ENCODE assay signal across 20 mouse cellular contexts in the genomic region with DNA sequence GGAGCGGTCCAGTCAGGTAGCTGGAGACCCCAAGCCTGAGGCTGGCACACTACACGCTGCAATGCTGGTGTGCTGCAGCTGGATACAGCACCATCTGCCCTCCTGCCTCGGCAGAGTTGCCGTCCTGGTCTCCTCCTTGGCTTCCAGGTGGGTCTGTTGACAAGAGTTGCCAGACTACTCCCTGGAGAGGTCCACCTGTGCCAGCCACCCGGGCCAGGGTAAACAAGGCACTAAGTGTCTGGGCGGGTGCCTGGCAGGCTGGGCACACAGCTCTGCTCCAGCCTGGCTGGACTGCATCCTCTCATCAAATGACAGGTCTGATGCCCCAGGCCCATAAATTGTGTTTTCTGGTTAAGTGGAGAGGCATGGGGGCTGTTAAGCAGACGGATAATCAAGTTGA.
A peak's percentile ranks its signal among the peaks of the same experiment; 100 is the strongest.
DNase-seq lines count a peak whose midpoint lies in the region; ATAC-seq and TF ChIP-seq lines count a peak whose summit lies in the region.
"Had no signal": no experiment of that assay in that cellular context is flagged by ENCODE, and none has a peak within 500 bp of the region (broad histone marks: within the 10 kb centered on the region; RNA-seq: fewer than 3 reads in every experiment).

No protein-coding gene starts in this region.

- H3K27ac ChIP-seq in intestine, embryonic 14.5 days (ENCODE audit: low read depth) = peak overlapping the region; percentile 84; the same call in 1 of the 2 replicates
- no peak overlapping the region for H3K27ac ChIP-seq in intestine, postnatal 0 days (ENCODE audit: low read depth, low read length)
- no peak overlapping the region for H3K27ac ChIP-seq in ES-Bruce4 (ENCODE audit: insufficient read depth, low read length)
- H3K27ac ChIP-seq in embryonic facial prominence, embryonic 14.5 days (replicated peaks; ENCODE audit: low read depth, low read length) = peak overlapping the region; percentile 93; the same call in 1 of the 2 replicates
- H3K27ac ChIP-seq in lung, embryonic 15.5 days = no peak overlapping the region; the same call in 1 of the 2 replicates
- H3K27ac ChIP-seq: hindbrain, embryonic 13.5 days; layer of hippocampus, adult 2 months had no signal

- ATAC-seq in intestine, embryonic 14.5 days (replicated peaks; ENCODE audit: low FRiP score, low TSS enrichment, low read depth) = no peak
- no peak for ATAC-seq in intestine, postnatal 0 days
- no peak for ATAC-seq in embryonic facial prominence, embryonic 14.5 days (ENCODE audit: low read depth)
- no peak for ATAC-seq in lung, embryonic 15.5 days (ENCODE audit: borderline replicate concordance, extremely low read depth, low FRiP score, low TSS enrichment)
- ATAC-seq: forebrain, embryonic 16.5 days had no signal

- TF ChIP-seq CTCF in intestine, postnatal 0 days (IDR thresholded peaks at IDR 0.05; ENCODE audit: low read depth) = no peak
- TF ChIP-seq CTCF in ES-Bruce4 (IDR thresholded peaks at IDR 0.05; ENCODE audit: low read depth, low read length) = no peak

- no peaks in the 10 kb centered on the region for H3K9me3 ChIP-seq in intestine, embryonic 14.5 days (ENCODE audit: control insufficient read depth, low read length)
- H3K9me3 ChIP-seq in intestine, postnatal 0 days (ENCODE audit: control insufficient read depth) = no peaks in the 10 kb centered on the region
- H3K9me3 ChIP-seq in ES-Bruce4 (replicated peaks; ENCODE audit: control insufficient read depth, insufficient read depth, low read length, poor library complexity, severe bottlenecking) = no peaks in the 10 kb centered on the region
- no peaks in the 10 kb centered on the region for H3K9me3 ChIP-seq in embryonic facial prominence, embryonic 14.5 days (ENCODE audit: control insufficient read depth, low read length)
- H3K9me3 ChIP-seq in lung, embryonic 15.5 days = no peaks in the 10 kb centered on the region
- H3K9me3 ChIP-seq: heart, embryonic 12.5 days; hindbrain, embryonic 13.5 days had no signal

- no peaks in the 10 kb centered on the region for H3K27me3 ChIP-seq in intestine, embryonic 14.5 days (replicated peaks; ENCODE audit: control insufficient read depth, insufficient read depth, low read length)
- H3K27me3 ChIP-seq in intestine, postnatal 0 days (replicated peaks; ENCODE audit: control insufficient read depth, insufficient read depth, low read length) = no peaks in the 10 kb centered on the region
- H3K27me3 ChIP-seq in ES-Bruce4 (ENCODE audit: control insufficient read depth, insufficient read depth, low read length, poor library complexity, severe bottlenecking) = no peaks in the 10 kb centered on the region
- no peaks in the 10 kb centered on the region for H3K27me3 ChIP-seq in embryonic facial prominence, embryonic 14.5 days (replicated peaks; ENCODE audit: control insufficient read depth, insufficient read depth, low read length)
- no peaks in the 10 kb centered on the region for H3K27me3 ChIP-seq in lung, embryonic 15.5 days

- TF ChIP-seq EP300 in ES-Bruce4 (IDR thresholded peaks at IDR 0.05; ENCODE audit: insufficient read depth, low read depth, low read length) = no peak

- peaks cover 38% of the 10 kb centered on the region for H3K4me1 ChIP-seq in intestine, embryonic 14.5 days (replicated peaks; ENCODE audit: control insufficient read depth, insufficient read depth, low read length)
- H3K4me1 ChIP-seq in intestine, postnatal 0 days (replicated peaks; ENCODE audit: control insufficient read depth, insufficient read depth, low read length) = no peaks in the 10 kb centered on the region
- no peaks in the 10 kb centered on the region for H3K4me1 ChIP-seq in ES-Bruce4 (ENCODE audit: control insufficient read depth, insufficient read depth, low read length)
- H3K4me1 ChIP-seq in embryonic facial prominence, embryonic 14.5 days (ENCODE audit: control insufficient read depth, insufficient read depth, low read length) = peaks cover 47% of the 10 kb centered on the region
- peaks cover 37% of the 10 kb centered on the region for H3K4me1 ChIP-seq in lung, embryonic 15.5 days

- no peak for TF ChIP-seq POLR2A in ES-Bruce4 (IDR thresholded peaks at IDR 0.05; ENCODE audit: insufficient read depth, low read length)

- WGBS in intestine, embryonic 14.5 days = 46% methylated on average over 7 of the region's 7 CpGs
- 57% methylated on average over 7 of the region's 7 CpGs for WGBS in intestine, postnatal 0 days
- WGBS in embryonic facial prominence, embryonic 14.5 days = 62% methylated on average over 7 of the region's 7 CpGs
- WGBS in lung, embryonic 15.5 days = 52% methylated on average over 7 of the region's 7 CpGs

- no peak overlapping the region for H3K9ac ChIP-seq in intestine, embryonic 14.5 days (ENCODE audit: low read length)
- no peak overlapping the region for H3K9ac ChIP-seq in intestine, postnatal 0 days (ENCODE audit: low read depth, low read length)
- no peak overlapping the region for H3K9ac ChIP-seq in ES-Bruce4 (ENCODE audit: low read depth, poor library complexity, severe bottlenecking)
- H3K9ac ChIP-seq in embryonic facial prominence, embryonic 14.5 days (ENCODE audit: low read depth, low read length) = no peak overlapping the region
- 0 out of 2 replicates have a peak overlapping the region, but pooled peaks have one; percentile 10 for H3K9ac ChIP-seq in lung, embryonic 15.5 days
- H3K9ac ChIP-seq: heart, embryonic 12.5 days; hindbrain, embryonic 13.5 days had no signal

- DNase-seq in intestine, embryonic 14.5 days (ENCODE audit: low spot score) = no peak
- DNase-seq in embryonic facial prominence, embryonic 14.5 days (ENCODE audit: low spot score) = no peak
- no peak for DNase-seq in frontal cortex, postnatal 25 days (ENCODE audit: low spot score in 2 of 2)
- no peak for DNase-seq in layer of hippocampus, adult 9-11 months
- DNase-seq in layer of hippocampus, adult 11-12 months (ENCODE audit: low spot score) = no peak
- DNase-seq: adrenal gland, postnatal 14 days; cerebellum, adult 2 months; gastrocnemius, postnatal 36 days; kidney, adult 8-10 months; liver; midbrain, embryonic 14.5 days; right cerebral cortex, postnatal 25 days had no signal

- H3K36me3 ChIP-seq in intestine, embryonic 14.5 days (ENCODE audit: control insufficient read depth, insufficient read depth, low read length) = no peaks in the 10 kb centered on the region
- no peaks in the 10 kb centered on the region for H3K36me3 ChIP-seq in intestine, postnatal 0 days (ENCODE audit: control insufficient read depth, insufficient read depth)
- no peaks in the 10 kb centered on the region for H3K36me3 ChIP-seq in ES-Bruce4 (ENCODE audit: control insufficient read depth, insufficient read depth, low read length, poor library complexity, severe bottlenecking)
- H3K36me3 ChIP-seq in embryonic facial prominence, embryonic 14.5 days (ENCODE audit: control insufficient read depth, insufficient read depth, low read length) = no peaks in the 10 kb centered on the region
- H3K36me3 ChIP-seq in lung, embryonic 15.5 days = no peaks in the 10 kb centered on the region
- H3K36me3 ChIP-seq: heart, embryonic 12.5 days; hindbrain, embryonic 13.5 days had no signal

- H3K4me2 ChIP-seq in intestine, embryonic 14.5 days (ENCODE audit: low read length) = no peak overlapping the region
- H3K4me2 ChIP-seq in intestine, postnatal 0 days (replicated peaks; ENCODE audit: low read depth) = no peak overlapping the region
- no peak overlapping the region for H3K4me2 ChIP-seq in embryonic facial prominence, embryonic 14.5 days (ENCODE audit: low read depth, low read length)
- H3K4me2 ChIP-seq in lung, embryonic 15.5 days = no peak overlapping the region
- H3K4me2 ChIP-seq: hindbrain, embryonic 13.5 days had no signal

- no peak overlapping the region for H3K4me3 ChIP-seq in intestine, embryonic 14.5 days (ENCODE audit: low read depth, low read length)
- no peak overlapping the region for H3K4me3 ChIP-seq in intestine, postnatal 0 days (ENCODE audit: low read depth, low read length)
- H3K4me3 ChIP-seq in ES-Bruce4 (ENCODE audit: low read depth, low read length) = peak overlapping the region; percentile 4; the same call in 1 of the 2 replicates
- no peak overlapping the region for H3K4me3 ChIP-seq in embryonic facial prominence, embryonic 14.5 days (ENCODE audit: low read depth, low read length)
- no peak overlapping the region for H3K4me3 ChIP-seq in lung, embryonic 15.5 days
- H3K4me3 ChIP-seq: erythroblast, embryonic 14.5 days; heart, embryonic 12.5 days; hindbrain, embryonic 13.5 days; layer of hippocampus, adult 2 months had no signal

Comparison
In these comparisons a context has a peak if more than half of its experiments do, and no peak if none do; other contexts are left out.
1. H3K27ac ChIP-seq: peak in intestine, embryonic 14.5 days (single experiment) and embryonic facial prominence, embryonic 14.5 days (single experiment); none in intestine, postnatal 0 days (single experiment), ES-Bruce4 (single experiment) and lung, embryonic 15.5 days (single experiment).